Mouse (Mus musculus) MEL (cell line): Measurements from ENCODE around the gene Rgs6. TPM values are rescaled to one million over a fixed set of nuclear protein-coding genes. Genes with fewer than 3 reads are reported as not detected.

Source experiments
- DNase-seq: peaks from one replicate; pipeline ENCODE4 v3.0.0; 2011; ENCODE audit warnings: low read depth, low spot score
- H3K27ac ChIP-seq: 2 replicates; pipeline ENCODE4 v1.5.1; 2012; ENCODE audit warnings: low read depth, mild to moderate bottlenecking, control low read depth, low read length, moderate library complexity; ENCODE audit not compliant: control insufficient read depth
- H3K27me3 ChIP-seq, 2 experiments: fragments of 150-350 bp in 1 of 2; sonication (generic) in 1 of 2; 2 replicates each; pipeline ENCODE4 v1.6.1; 2012; ENCODE audit warnings: low read length in 2 of 2, mild to moderate bottlenecking in 2 of 2, improper control_type of control experiment in 1 of 2, moderate library complexity in 1 of 2; ENCODE audit not compliant: insufficient read depth in 2 of 2, control insufficient read depth in 1 of 2
- H3K36me3 ChIP-seq, 2 experiments: 2 replicates each; pipeline ENCODE4 v1.6.1; 2012 to 2014; ENCODE audit warnings: low read length in 2 of 2, improper control_type of control experiment in 1 of 2, inconsistent platforms in 1 of 2, mild to moderate bottlenecking in 1 of 2; ENCODE audit not compliant: insufficient read depth in 2 of 2, control insufficient read depth in 1 of 2
- H3K4me1 ChIP-seq, 2 experiments: fragments of 150-350 bp in 1 of 2; sonication (generic) in 1 of 2; 2 replicates each; pipeline ENCODE4 v1.6.1; 2012; ENCODE audit warnings: low read length in 2 of 2, improper control_type of control experiment in 1 of 2, mild to moderate bottlenecking in 1 of 2; ENCODE audit not compliant: insufficient read depth in 2 of 2, control insufficient read depth in 1 of 2
- H3K4me3 ChIP-seq, 2 experiments: fragments of 150-350 bp in 1 of 2; sonication (generic) in 1 of 2; 2 replicates each; pipeline ENCODE4 v1.5.1; 2012; ENCODE audit warnings: low read depth in 2 of 2, low read length in 2 of 2, mild to moderate bottlenecking in 2 of 2, moderate library complexity in 2 of 2, control low read depth in 1 of 2, improper control_type of control experiment in 1 of 2; ENCODE audit not compliant: control insufficient read depth in 1 of 2, insufficient read depth in 1 of 2
- H3K79me2 ChIP-seq: 2 replicates; pipeline ENCODE4 v1.6.1; 2012; ENCODE audit warnings: mild to moderate bottlenecking, low read length, moderate library complexity; ENCODE audit not compliant: control insufficient read depth, poor library complexity, insufficient read depth
- H3K9ac ChIP-seq: 2 replicates; pipeline ENCODE4 v1.6.1; 2012; ENCODE audit warnings: low read depth, mild to moderate bottlenecking, control low read depth, low read length, moderate library complexity; ENCODE audit not compliant: control insufficient read depth, poor library complexity, severe bottlenecking
- H3K9me3 ChIP-seq: fragments of 150-350 bp; sonication (generic); replicated peaks from 2 replicates; pipeline ENCODE4 v1.6.1; 2012; ENCODE audit warnings: mild to moderate bottlenecking, low read length, improper control_type of control experiment, moderate library complexity; ENCODE audit not compliant: insufficient read depth
- BHLHE40 ChIP-seq: IDR thresholded peaks from 2 replicates; pipeline ENCODE4 v1.6.1; 2012; ENCODE audit warnings: low read depth, mild to moderate bottlenecking, inconsistent platforms, low read length, improper control_type of control experiment, borderline replicate concordance
- CTCF ChIP-seq, 3 experiments: IDR thresholded peaks in 2 of 3; conservative IDR thresholded peaks in 1 of 3; 2 replicates each; pipeline ENCODE4 v1.5.1; 2011 to 2012; ENCODE audit warnings: low read length in 3 of 3, low read depth in 2 of 3, mild to moderate bottlenecking in 2 of 3, improper control_type of control experiment in 1 of 3, inconsistent platforms in 1 of 3, mixed read lengths in 1 of 3, moderate library complexity in 1 of 3; ENCODE audit not compliant: control insufficient read depth in 1 of 3, insufficient read depth in 1 of 3, poor library complexity in 1 of 3, severe bottlenecking in 1 of 3
- ELF1 ChIP-seq: IDR thresholded peaks from 2 replicates; pipeline ENCODE4 v1.6.1; 2014; ENCODE audit warnings: low read depth, mild to moderate bottlenecking, inconsistent platforms, low read length, improper control_type of control experiment, moderate library complexity
- EP300 ChIP-seq, 2 experiments: IDR thresholded peaks; 2 replicates each; pipeline ENCODE4 v1.6.1; 2011; ENCODE audit warnings: improper control_type of control experiment in 2 of 2, low read length in 2 of 2, low read depth in 1 of 2, mild to moderate bottlenecking in 1 of 2
- ETS1 ChIP-seq: IDR thresholded peaks from 2 replicates; pipeline ENCODE4 v1.6.1; 2012; ENCODE audit warnings: low read depth, mild to moderate bottlenecking, inconsistent platforms, low read length, improper control_type of control experiment, moderate library complexity
- GABPA ChIP-seq: IDR thresholded peaks from 2 replicates; pipeline ENCODE4 v1.6.1; 2012; ENCODE audit warnings: low read depth, mild to moderate bottlenecking, inconsistent platforms, low read length, improper control_type of control experiment, moderate library complexity
- HCFC1 ChIP-seq: IDR thresholded peaks from 2 replicates; pipeline ENCODE4 v1.6.1; 2012; ENCODE audit warnings: low read depth, mild to moderate bottlenecking, inconsistent platforms, low read length, improper control_type of control experiment, moderate library complexity
- JUND ChIP-seq: IDR thresholded peaks from 2 replicates; pipeline ENCODE4 v1.6.1; 2011; ENCODE audit warnings: low read depth, mild to moderate bottlenecking, improper control_type of control experiment, low read length
- KAT2A ChIP-seq: conservative IDR thresholded peaks from 2 replicates; pipeline ENCODE4 v1.6.1; 2012; ENCODE audit warnings: low read depth, low read length, improper control_type of control experiment, inconsistent platforms
- MAFK ChIP-seq: IDR thresholded peaks from 2 replicates; pipeline ENCODE4 v1.6.1; 2011; ENCODE audit warnings: low read depth, mild to moderate bottlenecking, low read length, improper control_type of control experiment, borderline replicate concordance
- MAX ChIP-seq: IDR thresholded peaks from 2 replicates; pipeline ENCODE4 v1.6.1; 2011; ENCODE audit warnings: low read length, improper control_type of control experiment
- MAZ ChIP-seq: IDR thresholded peaks from 2 replicates; pipeline ENCODE4 v1.6.1; 2012; ENCODE audit warnings: low read depth, mild to moderate bottlenecking, inconsistent platforms, low read length, improper control_type of control experiment
- MEF2A ChIP-seq: IDR thresholded peaks from 2 replicates; pipeline ENCODE4 v1.6.1; 2014; ENCODE audit warnings: low read depth, mild to moderate bottlenecking, inconsistent platforms, low read length, improper control_type of control experiment; ENCODE audit not compliant: poor library complexity, insufficient replicate concordance, severe bottlenecking; ENCODE audit errors: extremely low read depth
- MXI1 ChIP-seq: IDR thresholded peaks from 2 replicates; pipeline ENCODE4 v1.6.1; 2011; ENCODE audit warnings: mild to moderate bottlenecking, low read depth, low read length, improper control_type of control experiment
- MYC ChIP-seq: IDR thresholded peaks from 2 replicates; pipeline ENCODE4 v1.6.1; 2011; ENCODE audit warnings: low read depth, mild to moderate bottlenecking, low read length, improper control_type of control experiment, moderate library complexity
- NELFE ChIP-seq: IDR thresholded peaks from 2 replicates; pipeline ENCODE4 v1.6.1; 2011; ENCODE audit warnings: low read depth, low read length, improper control_type of control experiment
- POLR2A ChIP-seq, 2 experiments: IDR thresholded peaks; 2 replicates each; pipeline ENCODE4 v1.6.1; 2011 to 2012; ENCODE audit warnings: low read length in 2 of 2, mild to moderate bottlenecking in 2 of 2, control low read depth in 1 of 2, improper control_type of control experiment in 1 of 2, low read depth in 1 of 2, moderate library complexity in 1 of 2; ENCODE audit not compliant: control insufficient read depth in 1 of 2, insufficient read depth in 1 of 2, poor library complexity in 1 of 2
- POLR2AphosphoS5 ChIP-seq: IDR thresholded peaks from 2 replicates; pipeline ENCODE4 v1.6.1; 2012; ENCODE audit warnings: low read depth, borderline replicate concordance, mild to moderate bottlenecking, inconsistent platforms, low read length, moderate library complexity, mixed read lengths
- RAD21 ChIP-seq: IDR thresholded peaks from 2 replicates; pipeline ENCODE4 v1.6.1; 2011; ENCODE audit warnings: mild to moderate bottlenecking, low read depth, low read length, improper control_type of control experiment
- RCOR1 ChIP-seq: IDR thresholded peaks from 2 replicates; pipeline ENCODE4 v1.6.1; 2012; ENCODE audit warnings: low read depth, mild to moderate bottlenecking, inconsistent platforms, low read length, improper control_type of control experiment
- SIN3A ChIP-seq: IDR thresholded peaks from 2 replicates; pipeline ENCODE4 v1.6.1; 2012; ENCODE audit warnings: low read length, improper control_type of control experiment, inconsistent platforms
- TAL1 ChIP-seq: IDR thresholded peaks from 2 replicates; pipeline ENCODE4 v1.6.1; 2012; ENCODE audit warnings: mild to moderate bottlenecking, inconsistent platforms, low read length, moderate library complexity, mixed read lengths
- TBP ChIP-seq: IDR thresholded peaks from 2 replicates; pipeline ENCODE4 v1.8.0; 2011; ENCODE audit warnings: low read depth, low read length, improper control_type of control experiment
- TCF12 ChIP-seq: IDR thresholded peaks from 2 replicates; pipeline ENCODE4 v1.6.1; 2014; ENCODE audit warnings: low read depth, mild to moderate bottlenecking, inconsistent platforms, low read length, improper control_type of control experiment, moderate library complexity
- UBTF ChIP-seq: IDR thresholded peaks from 2 replicates; pipeline ENCODE4 v1.6.1; 2012; ENCODE audit warnings: low read depth, mild to moderate bottlenecking, inconsistent platforms, low read length, improper control_type of control experiment, moderate library complexity, borderline replicate concordance; ENCODE audit not compliant: insufficient read depth
- USF2 ChIP-seq, 2 experiments: IDR thresholded peaks; 2 replicates each; pipeline ENCODE4 v1.6.1; 2011 to 2012; ENCODE audit warnings: improper control_type of control experiment in 2 of 2, low read length in 2 of 2, borderline replicate concordance in 1 of 2, inconsistent platforms in 1 of 2, low read depth in 1 of 2, mild to moderate bottlenecking in 1 of 2; ENCODE audit not compliant: insufficient read depth in 1 of 2
- ZC3H11A ChIP-seq: IDR thresholded peaks from 2 replicates; pipeline ENCODE4 v1.6.1; 2012; ENCODE audit warnings: low read depth, mild to moderate bottlenecking, inconsistent platforms, low read length, improper control_type of control experiment
- ZKSCAN1 ChIP-seq: IDR thresholded peaks from 2 replicates; pipeline ENCODE4 v1.6.1; 2012; ENCODE audit warnings: low read depth, mild to moderate bottlenecking, inconsistent platforms, low read length, improper control_type of control experiment, moderate library complexity
- ZMIZ1 ChIP-seq: IDR thresholded peaks from 2 replicates; pipeline ENCODE4 v1.6.1; 2012; ENCODE audit warnings: low read depth, mild to moderate bottlenecking, inconsistent platforms, low read length, improper control_type of control experiment, moderate library complexity
- polyA plus RNA-seq, 2 experiments: library from polyadenylated mRNA; stranded (reverse) in 1 of 2; unstranded in 1 of 2; fragments of >175 nt in 1 of 2; fragments of >200 nt in 1 of 2; gene quantifications; 2 replicates each; pipeline versions ENCODE4 v1.2.1 to v1.2.4; 2012; ENCODE audit warnings: low replicate concordance in 2 of 2, low read depth in 1 of 2; ENCODE audit not compliant: insufficient read length in 2 of 2, insufficient read depth in 1 of 2, missing spikeins in 1 of 2
- total RNA-seq: library from RNA; depleted of rRNA; stranded (reverse); fragments of 300-350 nt; gene quantifications from 2 replicates; pipeline ENCODE4 v1.2.3, GENCODE M21; 2012

Gene Rgs6
- total and polyA plus RNA-seq, 3 experiments: not detected

GRCm38 (mm10) chr12:82815982-82816381 is 227.9 kb downstream of the Rgs6 start:
- Histone ChIP-seq H3K9ac (no peak overlapping the region), H3K27me3 (peaks cover 15 to 23% of the 10 kb centered on the region in 2 experiments), H3K4me3 (no peak overlapping the region), H3K27ac (no peak overlapping the region), H3K9me3 (no peaks in the 10 kb centered on the region), H3K36me3 (no peaks in the 10 kb centered on the region), H3K4me1 (no peaks in the 10 kb centered on the region), H3K79me2 (no peaks in the 10 kb centered on the region)
- no peak for DNase-seq
- TF ChIP-seq TBP (no peak), ZMIZ1 (no peak), ZKSCAN1 (no peak), MAZ (no peak), MAX (no peak), POLR2A (IDR thresholded peaks at IDR 0.05; ENCODE audit: control insufficient read depth in 1 of 2, insufficient read depth in 1 of 2, low read depth in 1 of 2, low read length in 2 of 2, poor library complexity in 1 of 2) (no peak), MAFK (no peak), TCF12 (no peak), POLR2AphosphoS5 (no peak), NELFE (no peak), ZC3H11A (no peak), USF2 (IDR thresholded peaks at IDR 0.05; ENCODE audit: borderline replicate concordance in 1 of 2, insufficient read depth in 1 of 2, low read depth in 1 of 2, low read length in 2 of 2) (no peak), UBTF (no peak), JUND (no peak), MEF2A (no peak), TAL1 (no peak), SIN3A (no peak), HCFC1 (no peak), GABPA (no peak), EP300 (IDR thresholded peaks at IDR 0.05; ENCODE audit: low read depth in 1 of 2, low read length in 2 of 2) (no peak)

GRCm38 (mm10) chr12:82819328-82819727 is 231.2 kb downstream of the Rgs6 start:
- H3K4me1 ChIP-seq: no peaks in the 10 kb centered on the region
- DNase-seq: no peak
- H3K27ac ChIP-seq: no peak overlapping the region
- H3K4me3 ChIP-seq: no peak overlapping the region
- H3K36me3 ChIP-seq: no peaks in the 10 kb centered on the region
- H3K79me2 ChIP-seq: no peaks in the 10 kb centered on the region
- no peaks in the 10 kb centered on the region for H3K9me3 ChIP-seq
- TF ChIP-seq ETS1 (no peak), TAL1 (no peak), RCOR1 (no peak), ZMIZ1 (no peak), JUND (no peak), MAFK (no peak), ZC3H11A (no peak), TCF12 (no peak), RAD21 (no peak), SIN3A (no peak), CTCF (IDR thresholded peaks at IDR 0.05 in 2 of 3, conservative IDR thresholded peaks at IDR 0.05 in 1 of 3; ENCODE audit: control insufficient read depth in 1 of 3, insufficient read depth in 1 of 3, low read depth in 2 of 3, low read length in 3 of 3, poor library complexity in 1 of 3, severe bottlenecking in 1 of 3) (no peak), MXI1 (no peak), ELF1 (no peak), BHLHE40 (no peak), UBTF (no peak), KAT2A (no peak), GABPA (no peak), MYC (no peak)
- H3K9ac ChIP-seq: no peak overlapping the region
- H3K27me3 ChIP-seq: peaks cover 9 to 16% of the 10 kb centered on the region in 2 experiments; a peak in 3 of 4 replicates
